Mouse (Mus musculus) intestine, postnatal 0 days (tissue): ENCODE data around the gene Clip3. TPM values are rescaled to one million over a fixed set of nuclear protein-coding genes. Genes with fewer than 3 reads are reported as not detected.

Source experiments
- ATAC-seq: fragments of 200-750 bp; cut with Nextera tagmentation; 2 replicates; pipeline ENCODE4 v1.8.0; 2017; ENCODE audit warnings: mild to moderate bottlenecking, moderate TSS enrichment, moderate library complexity
- H3K27ac ChIP-seq: fragments of 300-500 bp; sonication (generic); 2 replicates; pipeline ENCODE4 v1.5.1; 2014; ENCODE audit warnings: mild to moderate bottlenecking, low read depth, low read length, moderate library complexity
- H3K27me3 ChIP-seq: fragments of 300-500 bp; sonication (generic); replicated peaks from 2 replicates; pipeline ENCODE4 v1.6.1; 2014; ENCODE audit warnings: low read length, mixed read lengths; ENCODE audit not compliant: control insufficient read depth, insufficient read depth
- H3K36me3 ChIP-seq: fragments of 300-500 bp; sonication (generic); 2 replicates; pipeline ENCODE4 v1.6.1; 2014; ENCODE audit warnings: mild to moderate bottlenecking, moderate library complexity; ENCODE audit not compliant: control insufficient read depth, insufficient read depth
- H3K4me1 ChIP-seq: fragments of 300-500 bp; sonication (generic); replicated peaks from 2 replicates; pipeline ENCODE4 v1.6.1; 2014; ENCODE audit warnings: antibody characterized with exemption, low read length, mixed read lengths; ENCODE audit not compliant: control insufficient read depth, insufficient read depth
- H3K4me2 ChIP-seq: fragments of 300-500 bp; sonication (generic); replicated peaks from 2 replicates; pipeline ENCODE4 v1.6.1; 2014; ENCODE audit warnings: low read depth, mild to moderate bottlenecking, moderate library complexity
- H3K4me3 ChIP-seq: fragments of 300-500 bp; sonication (generic); 2 replicates; pipeline ENCODE4 v1.5.1; 2014; ENCODE audit warnings: low read depth, low read length
- H3K9ac ChIP-seq: fragments of 300-500 bp; sonication (generic); 2 replicates; pipeline ENCODE4 v1.6.1; 2014; ENCODE audit warnings: mild to moderate bottlenecking, low read depth, low read length
- H3K9me3 ChIP-seq: fragments of 300-500 bp; sonication (generic); 2 replicates; pipeline ENCODE4 v1.6.1; 2016; ENCODE audit warnings: mixed run types; ENCODE audit not compliant: control insufficient read depth
- CTCF ChIP-seq: sonication (generic); IDR thresholded peaks from 2 replicates; pipeline ENCODE4 v1.5.1; 2016; ENCODE audit warnings: low read depth, mild to moderate bottlenecking, control low read depth, antibody characterized with exemption, moderate library complexity
- WGBS: fragments of 180-500 bp; shearing (Covaris S2); extraction: QIAGEN DNeasy Blood & Tissue Kit; methylation state at CpG from one replicate; pipeline ENCODE4 v1.1.7; 2014; 5-methylcytosine and 5-hydroxymethylcytosine counted together
- polyA plus RNA-seq: library from polyadenylated mRNA; unstranded; fragments of >200 nt; fragmentation: Nextera tagmentation; extraction: Ambion mirVana; gene quantifications from 2 replicates; pipeline ENCODE4 v1.2.1, GENCODE M21; 2015

Gene Clip3
- polyA plus RNA-seq, 1 experiment from 2014 or later, result 9.7 TPM

DNA sequence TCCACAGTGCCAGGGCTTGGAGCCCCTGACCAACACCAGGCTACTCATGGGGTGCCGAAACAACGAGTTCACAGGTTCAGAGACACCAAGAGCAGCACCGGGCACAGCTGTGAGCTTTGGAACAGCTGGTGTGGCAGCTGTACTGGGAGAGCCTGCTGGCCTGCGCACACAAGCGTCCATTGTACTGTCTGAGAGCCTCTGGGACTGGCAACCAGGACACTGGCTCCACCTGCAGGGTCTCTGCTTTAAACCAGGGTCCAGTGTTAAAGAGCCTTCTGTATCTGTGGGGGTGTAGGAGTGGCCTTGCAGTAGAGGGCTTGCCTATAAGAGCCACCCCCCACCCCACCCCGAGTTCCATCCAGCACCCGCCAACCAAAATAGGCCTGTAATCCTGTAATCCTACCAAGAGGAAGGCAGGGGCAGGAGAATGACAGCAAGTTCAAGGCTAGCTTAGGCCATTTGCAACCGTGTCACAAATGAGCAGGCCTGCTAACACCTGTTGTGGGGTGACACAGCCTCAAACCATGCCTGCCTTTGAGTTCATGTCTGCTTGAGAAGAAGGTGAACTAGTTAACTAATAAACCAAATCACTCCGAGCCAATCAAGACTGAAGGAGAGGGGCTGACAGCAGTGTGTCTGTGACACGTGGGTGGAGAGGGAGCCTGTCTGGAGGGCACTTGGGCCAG is 1.7 kb upstream of the Clip3 start:
- Histone ChIP-seq H3K4me1 (no peaks in the 10 kb centered on the region), H3K27me3 (no peaks in the 10 kb centered on the region; the same call in 1 of the 2 replicates), H3K9me3 (no peaks in the 10 kb centered on the region), H3K36me3 (no peaks in the 10 kb centered on the region), H3K9ac (no peak overlapping the region), H3K4me3 (no peak overlapping the region), H3K27ac (no peak overlapping the region), H3K4me2 (no peak overlapping the region)
- ATAC-seq, result no peak
- peak; percentile 25 for TF ChIP-seq CTCF
- WGBS, result 56% methylated on average over 10 of the region's 10 CpGs

DNA sequence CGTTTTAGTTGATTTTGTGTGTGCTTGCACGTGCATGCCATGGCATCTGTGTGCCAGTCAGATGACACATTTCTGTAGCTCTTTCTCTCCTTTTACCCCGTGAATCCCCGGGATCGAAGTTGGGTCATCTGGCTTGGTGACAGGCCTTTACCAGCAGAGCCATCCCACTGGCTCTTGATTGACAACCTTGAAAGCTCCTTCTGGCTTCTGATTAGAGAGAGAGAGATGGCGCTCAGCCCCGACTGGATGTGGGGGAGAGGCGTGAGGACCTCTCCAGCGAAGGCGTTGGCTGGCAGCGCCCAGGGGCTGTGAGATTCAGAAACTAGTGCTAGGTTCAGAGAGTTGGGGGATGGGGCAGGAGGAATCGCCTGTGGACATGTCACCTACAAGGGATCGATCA is 2.3 kb downstream of the Clip3 start:
- ATAC-seq, result no peak
- Histone ChIP-seq H3K4me1 (no peaks in the 10 kb centered on the region), H3K9ac (no peak overlapping the region), H3K36me3 (peaks cover 2% of the 10 kb centered on the region; the same call in 1 of the 2 replicates), H3K27me3 (no peaks in the 10 kb centered on the region; the same call in 1 of the 2 replicates), H3K4me2 (no peak overlapping the region), H3K9me3 (no peaks in the 10 kb centered on the region), H3K27ac (no peak overlapping the region), H3K4me3 (no peak overlapping the region)
- no peak for TF ChIP-seq CTCF
- WGBS, result 83% methylated on average over 13 of the region's 13 CpGs

DNA sequence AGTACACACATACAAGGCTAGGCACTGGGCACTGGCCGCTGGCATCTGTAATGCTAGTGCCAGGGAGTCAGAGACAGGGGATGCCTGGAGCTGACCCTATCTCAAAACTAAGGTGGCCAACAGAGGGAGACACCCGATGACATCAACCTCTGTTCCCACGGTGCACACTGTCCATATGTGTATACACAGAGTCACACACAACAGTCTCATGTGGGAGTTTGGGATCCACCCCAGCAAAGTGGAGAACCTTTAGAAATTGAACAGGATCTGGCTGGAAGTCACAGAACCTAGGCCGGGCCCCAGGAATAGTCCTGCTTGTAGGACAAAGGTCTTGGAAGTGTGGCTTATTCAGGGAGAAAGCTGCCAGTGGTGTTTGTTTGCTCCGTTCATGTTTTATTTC is 2.8 kb downstream of the Clip3 start:
- no peak for TF ChIP-seq CTCF
- Histone ChIP-seq H3K27me3 (no peaks in the 10 kb centered on the region; the same call in 1 of the 2 replicates), H3K27ac (no peak overlapping the region), H3K9me3 (no peaks in the 10 kb centered on the region), H3K4me3 (no peak overlapping the region), H3K36me3 (peaks cover 7% of the 10 kb centered on the region; the same call in 1 of the 2 replicates), H3K4me1 (no peaks in the 10 kb centered on the region), H3K4me2 (no peak overlapping the region), H3K9ac (no peak overlapping the region)
- no peak for ATAC-seq
- WGBS, result 74% methylated on average over 5 of the region's 5 CpGs

GRCm38 (mm10) chr7:30295103-30295502 is 3.6 kb downstream of the Clip3 start:
- no peak for TF ChIP-seq CTCF
- Histone ChIP-seq H3K36me3 (peaks cover 12% of the 10 kb centered on the region; the same call in 1 of the 2 replicates), H3K27me3 (no peaks in the 10 kb centered on the region; the same call in 1 of the 2 replicates), H3K4me3 (no peak overlapping the region), H3K9ac (no peak overlapping the region), H3K27ac (no peak overlapping the region), H3K9me3 (no peaks in the 10 kb centered on the region), H3K4me2 (no peak overlapping the region), H3K4me1 (no peaks in the 10 kb centered on the region)
- 47% methylated on average over 10 of the region's 10 CpGs for WGBS
- no peak for ATAC-seq

GRCm38 (mm10) chr7:30296816-30297215 is 5.3 kb downstream of the Clip3 start:
- WGBS, result 90% methylated on average over 15 of the region's 15 CpGs
- H3K27me3 ChIP-seq, result no peaks in the 10 kb centered on the region; the same call in 1 of the 2 replicates

DNA sequence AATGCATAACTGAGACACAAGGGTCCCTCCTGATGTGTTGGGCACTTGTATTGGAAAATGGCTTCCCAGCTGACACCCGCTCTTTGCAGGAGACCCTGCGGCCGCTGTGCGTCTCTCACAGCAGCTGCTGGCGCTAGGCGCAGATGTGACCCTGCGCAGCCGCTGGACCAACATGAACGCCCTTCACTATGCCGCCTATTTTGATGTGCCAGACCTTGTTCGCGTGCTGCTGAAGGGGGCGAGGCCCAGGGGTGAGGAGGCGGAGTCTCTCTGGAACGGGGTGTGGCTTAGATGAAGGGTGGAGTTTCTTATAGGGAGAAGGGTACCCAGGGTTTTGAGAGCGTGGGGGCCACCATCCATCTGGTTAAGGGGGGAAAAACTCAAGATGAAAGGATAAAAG is 5.7 kb downstream of the Clip3 start:
- Histone ChIP-seq H3K4me1 (no peaks in the 10 kb centered on the region), H3K4me3 (no peak overlapping the region), H3K27ac (no peak overlapping the region), H3K27me3 (no peaks in the 10 kb centered on the region), H3K36me3 (peaks cover 12% of the 10 kb centered on the region; the same call in 1 of the 2 replicates), H3K4me2 (no peak overlapping the region), H3K9ac (no peak overlapping the region), H3K9me3 (no peaks in the 10 kb centered on the region)
- no peak for TF ChIP-seq CTCF
- no peak for ATAC-seq
- WGBS, result 83% methylated on average over 16 of the region's 16 CpGs

More at GRCm38 (mm10) chr7:30296816-30297215, 5.3 kb downstream of the Clip3 start:
- Histone ChIP-seq H3K9ac (no peak overlapping the region), H3K36me3 (peaks cover 12% of the 10 kb centered on the region; the same call in 1 of the 2 replicates), H3K9me3 (no peaks in the 10 kb centered on the region), H3K4me1 (no peaks in the 10 kb centered on the region), H3K4me2 (no peak overlapping the region), H3K27ac (no peak overlapping the region), H3K4me3 (no peak overlapping the region)
- no peak for TF ChIP-seq CTCF
- ATAC-seq, result no peak
